Mouse (Mus musculus) liver, embryonic 13.5 days (tissue): ENCODE measurements around the gene Socs3. TPM values are rescaled to one million over a fixed set of nuclear protein-coding genes. Genes with fewer than 3 reads are reported as not detected.

ENCODE experiments used
- ATAC-seq: fragments of 200-750 bp; cut with Nextera tagmentation; 2 replicates; pipeline ENCODE4 v1.8.0; 2017; ENCODE audit warnings: low read depth, mild to moderate bottlenecking, moderate number of reproducible peaks, moderate library complexity
- DNase-seq: peaks from one replicate; pipeline ENCODE4 v3.0.0; 2022
- H3K27ac ChIP-seq: fragments of 300-500 bp; sonication (generic); 2 replicates; pipeline ENCODE4 v1.5.1; 2015; ENCODE audit warnings: moderate library complexity, mild to moderate bottlenecking, inconsistent platforms
- H3K27me3 ChIP-seq: fragments of 300-500 bp; sonication (generic); 2 replicates; pipeline ENCODE4 v1.6.1; 2015; ENCODE audit warnings: mild to moderate bottlenecking, inconsistent platforms
- H3K36me3 ChIP-seq: fragments of 300-500 bp; sonication (generic); 2 replicates; pipeline ENCODE4 v1.6.1; 2015; ENCODE audit warnings: mild to moderate bottlenecking, inconsistent platforms
- H3K4me1 ChIP-seq: fragments of 300-500 bp; sonication (generic); replicated peaks from 2 replicates; pipeline ENCODE4 v1.6.1; 2015; ENCODE audit warnings: inconsistent platforms
- H3K4me2 ChIP-seq: fragments of 300-500 bp; sonication (generic); 2 replicates; pipeline ENCODE4 v1.6.1; 2015; ENCODE audit warnings: inconsistent platforms, mild to moderate bottlenecking, moderate library complexity
- H3K4me3 ChIP-seq: fragments of 300-500 bp; sonication (generic); replicated peaks from 2 replicates; pipeline ENCODE4 v1.5.1; 2015; ENCODE audit warnings: mild to moderate bottlenecking, inconsistent platforms
- H3K9ac ChIP-seq: fragments of 300-500 bp; sonication (generic); 2 replicates; pipeline ENCODE4 v1.6.1; 2015; ENCODE audit warnings: mild to moderate bottlenecking, inconsistent platforms
- H3K9me3 ChIP-seq: fragments of 300-500 bp; sonication (generic); replicated peaks from 2 replicates; pipeline ENCODE4 v1.6.1; 2016; ENCODE audit warnings: inconsistent platforms
- WGBS: fragments of 180-500 bp; shearing (Covaris S2); methylation state at CpG from one replicate; pipeline ENCODE4 v1.1.7; 2015; ENCODE audit not compliant: insufficient replicate concordance; 5-methylcytosine and 5-hydroxymethylcytosine counted together
- polyA plus RNA-seq: library from polyadenylated mRNA; unstranded; fragments of >200 nt; fragmentation: Nextera tagmentation; extraction: Ambion mirVana; gene quantifications from 2 replicates; pipeline ENCODE4 v1.2.1, GENCODE M21; 2015

The Socs3 gene
- polyA plus RNA-seq, 1 experiment from 2014 or later: 6.7 TPM

GRCm38 (mm10) chr11:117994250-117995057 lies 24.6 kb upstream of the Socs3 start:
- no peaks in the 10 kb centered on the region for H3K9me3 ChIP-seq
- peak overlapping the region; percentile 5 for H3K9ac ChIP-seq
- no peaks in the 10 kb centered on the region for H3K27me3 ChIP-seq
- 50% methylated on average over 9 of the region's 9 CpGs for WGBS
- H3K27ac ChIP-seq: peak overlapping the region; percentile 51; the same call in 1 of the 2 replicates
- ATAC-seq (no peak), DNase-seq (no peak)
- peaks cover 23% of the 10 kb centered on the region for H3K36me3 ChIP-seq
- no peak overlapping the region for H3K4me3 ChIP-seq
- no peak overlapping the region for H3K4me2 ChIP-seq
- peaks cover 84% of the 10 kb centered on the region for H3K4me1 ChIP-seq

GRCm38 (mm10) chr11:117993190-117994175 lies 23.6 kb upstream of the Socs3 start:
- no peak for DNase-seq
- no peak overlapping the region for H3K4me2 ChIP-seq
- H3K4me3 ChIP-seq: no peak overlapping the region
- peak overlapping the region; percentile 5; the same call in 1 of the 2 replicates for H3K9ac ChIP-seq
- no peak for ATAC-seq
- H3K27me3 ChIP-seq: no peaks in the 10 kb centered on the region
- WGBS: 55% methylated on average over 14 of the region's 14 CpGs
- no peaks in the 10 kb centered on the region for H3K9me3 ChIP-seq
- H3K36me3 ChIP-seq: peaks cover 15% of the 10 kb centered on the region
- H3K27ac ChIP-seq: peak overlapping the region; percentile 63; the same call in 1 of the 2 replicates
- peaks cover 84% of the 10 kb centered on the region for H3K4me1 ChIP-seq

- WGBS: 35% methylated on average over 9 of the region's 9 CpGs
- ATAC-seq: 0 out of 2 replicates have a peak, but pooled peaks have one; percentile 2
Observed at GRCm38 (mm10) chr11:117991502-117992470, 21.9 kb upstream of the Socs3 start.

GRCm38 (mm10) chr11:117989926-117990325 lies 20.1 kb upstream of the Socs3 start:
- no peak for DNase-seq
- Histone ChIP-seq H3K4me1 (peaks cover 86% of the 10 kb centered on the region), H3K9me3 (no peaks in the 10 kb centered on the region), H3K27me3 (no peaks in the 10 kb centered on the region), H3K27ac (peak overlapping the region; percentile 68), H3K9ac (peak overlapping the region; percentile 59), H3K4me3 (peak overlapping the region; percentile 14), H3K4me2 (peak overlapping the region; percentile 85), H3K36me3 (no peaks in the 10 kb centered on the region)
- WGBS: 13% methylated on average over 10 of the region's 10 CpGs
- ATAC-seq: no peak

More at GRCm38 (mm10) chr11:117991502-117992470, 21.9 kb upstream of the Socs3 start:
- H3K4me3 ChIP-seq: no peak overlapping the region
- H3K9ac ChIP-seq: peak overlapping the region; percentile 11
- H3K36me3 ChIP-seq: peaks cover 5% of the 10 kb centered on the region; the same call in 1 of the 2 replicates
- H3K27ac ChIP-seq: peak overlapping the region; percentile 63
- no peaks in the 10 kb centered on the region for H3K27me3 ChIP-seq
- H3K4me2 ChIP-seq: no peak overlapping the region; the same call in 1 of the 2 replicates
- no peaks in the 10 kb centered on the region for H3K9me3 ChIP-seq
- no peak for DNase-seq
- peaks cover 93% of the 10 kb centered on the region for H3K4me1 ChIP-seq

GRCm38 (mm10) chr11:117989241-117989640 lies 19.4 kb upstream of the Socs3 start:
- no peaks in the 10 kb centered on the region for H3K36me3 ChIP-seq

GRCm38 (mm10) chr11:117987968-117988367 lies 18.1 kb upstream of the Socs3 start:
- peak; percentile 48 for DNase-seq
- H3K27ac ChIP-seq: peak overlapping the region; percentile 81
- WGBS: 18% methylated on average over 4 of the region's 4 CpGs

More at GRCm38 (mm10) chr11:117989241-117989640, 19.4 kb upstream of the Socs3 start:
- Histone ChIP-seq H3K4me2 (peak overlapping the region; percentile 85), H3K9me3 (no peaks in the 10 kb centered on the region), H3K27me3 (no peaks in the 10 kb centered on the region), H3K9ac (peak overlapping the region; percentile 59), H3K4me1 (peaks cover 79% of the 10 kb centered on the region), H3K27ac (peak overlapping the region; percentile 68), H3K4me3 (peak overlapping the region; percentile 14; the same call in 1 of the 2 replicates)
- DNase-seq (no peak), ATAC-seq (no peak)
- 65% methylated on average over 4 of the region's 4 CpGs for WGBS

GRCm38 (mm10) chr11:117987032-117987451 lies 17.2 kb upstream of the Socs3 start:
- DNase-seq: peak; percentile 41
- Histone ChIP-seq H3K9me3 (no peaks in the 10 kb centered on the region), H3K36me3 (no peaks in the 10 kb centered on the region), H3K4me3 (peak overlapping the region; percentile 97), H3K4me1 (peaks cover 57% of the 10 kb centered on the region), H3K9ac (peak overlapping the region; percentile 91), H3K27me3 (no peaks in the 10 kb centered on the region), H3K27ac (peak overlapping the region; percentile 81), H3K4me2 (peak overlapping the region; percentile 85)
- under 1% methylated on average over 32 of the region's 32 CpGs for WGBS
- peak; percentile 80 for ATAC-seq

More at GRCm38 (mm10) chr11:117987968-117988367, 18.1 kb upstream of the Socs3 start:
- H3K27me3 ChIP-seq: no peaks in the 10 kb centered on the region
- peak overlapping the region; percentile 85 for H3K4me2 ChIP-seq
- no peaks in the 10 kb centered on the region for H3K9me3 ChIP-seq
- ATAC-seq: peak; percentile 55
- no peaks in the 10 kb centered on the region for H3K36me3 ChIP-seq
- peak overlapping the region; percentile 97 for H3K4me3 ChIP-seq
- H3K9ac ChIP-seq: peak overlapping the region; percentile 91
- H3K4me1 ChIP-seq: peaks cover 67% of the 10 kb centered on the region

GRCm38 (mm10) chr11:117986126-117987031 lies 16.5 kb upstream of the Socs3 start, which contains the start of gene Pgs1:
Gene Pgs1 (plus strand): TSS chr11:117986292.
- Histone ChIP-seq H3K4me1 (peaks cover 51% of the 10 kb centered on the region), H3K4me3 (peak within 1 kb of the TSS; percentile 97), H3K4me2 (peak within 1 kb of the TSS; percentile 85), H3K36me3 (no peaks in the 10 kb centered on the region), H3K9ac (peak within 1 kb of the TSS; percentile 91), H3K9me3 (no peaks in the 10 kb centered on the region), H3K27me3 (no peaks in the 10 kb centered on the region), H3K27ac (peak within 1 kb of the TSS; percentile 81)
- DNase-seq: peak; percentile 88
- 8% methylated on average over 51 of the region's 51 CpGs for WGBS
- peak; percentile 83 for ATAC-seq

- no peaks in the 10 kb centered on the region for H3K36me3 ChIP-seq
- 62% methylated on average over 7 of the region's 7 CpGs for WGBS
- DNase-seq: no peak
- H3K9ac ChIP-seq: no peak overlapping the region
- no peak for ATAC-seq
- peaks cover 25% of the 10 kb centered on the region for H3K4me1 ChIP-seq
- no peaks in the 10 kb centered on the region for H3K9me3 ChIP-seq
- no peak overlapping the region for H3K4me3 ChIP-seq
- no peak overlapping the region for H3K27ac ChIP-seq
- H3K4me2 ChIP-seq: no peak overlapping the region
- peaks cover 5% of the 10 kb centered on the region; the same call in 1 of the 2 replicates for H3K27me3 ChIP-seq
Observed at GRCm38 (mm10) chr11:117983770-117984169, 13.9 kb upstream of the Socs3 start.
